26 mouse cellular contexts compared by ENCODE assay signal in genomic region chr6:41129906-41130305, GRCm38 (mm10).
DNase-seq lines count a peak whose midpoint lies in the region; ATAC-seq and TF ChIP-seq lines count a peak whose summit lies in the region.
"Had no signal": no experiment of that assay in that cellular context is flagged by ENCODE, and none has a peak within 500 bp of the region (broad histone marks: within the 10 kb centered on the region; RNA-seq: fewer than 3 reads in every experiment).

No protein-coding gene starts in this region.

- TF ChIP-seq CTCF in thymus, adult 2 months (IDR thresholded peaks at IDR 0.05; ENCODE audit: borderline replicate concordance, control insufficient read depth, extremely low read depth, insufficient read depth, low read length, poor library complexity), result no peak

- peak; percentile 57 for ATAC-seq in frontal cortex, adult (ENCODE audit: low TSS enrichment)
- peak; percentile 47 for ATAC-seq in CD4-positive, CD25-positive, alpha-beta regulatory T cell, adult 4 months
- ATAC-seq: forebrain, embryonic 14.5 days; forebrain, embryonic 16.5 days had no signal

- intact Hi-C loops in gastrocnemius, postnatal 36 days (cut with DNase I), result no loop called here

- peak overlapping the region; percentile 63; the same call in 1 of the 2 replicates for H3K27ac ChIP-seq in thymus, adult 2 months (ENCODE audit: control insufficient read depth, insufficient read depth, low read length)
- H3K27ac ChIP-seq: embryonic facial prominence, embryonic 13.5 days; embryonic facial prominence, embryonic 15.5 days; forebrain, embryonic 10.5 days; forebrain, embryonic 12.5 days had no signal

- H3K27me3 ChIP-seq in thymus, adult 2 months (ENCODE audit: control insufficient read depth, insufficient read depth, low read length), result no peaks in the 10 kb centered on the region
- H3K27me3 ChIP-seq: embryonic facial prominence, embryonic 13.5 days; embryonic facial prominence, embryonic 15.5 days; forebrain, embryonic 12.5 days had no signal

- TF ChIP-seq POLR2A in thymus, adult 2 months (IDR thresholded peaks at IDR 0.05; ENCODE audit: control insufficient read depth, extremely low read depth, insufficient read depth, low read length, poor library complexity), result no peak

- H3K4me1 ChIP-seq in thymus, adult 2 months (replicated peaks; ENCODE audit: control insufficient read depth, insufficient read depth, low read length), result 0 out of 2 replicates have a peak, but pooled peaks cover 2% of the 10 kb centered on the region
- H3K4me1 ChIP-seq: embryonic facial prominence, embryonic 13.5 days; embryonic facial prominence, embryonic 15.5 days; forebrain, embryonic 10.5 days; forebrain, embryonic 12.5 days had no signal

- H3K36me3 ChIP-seq in thymus, adult 2 months (ENCODE audit: control insufficient read depth, insufficient read depth, low read length), result no peaks in the 10 kb centered on the region
- H3K36me3 ChIP-seq: embryonic facial prominence, embryonic 13.5 days; embryonic facial prominence, embryonic 15.5 days; forebrain, embryonic 10.5 days; forebrain, embryonic 12.5 days had no signal

- DNase-seq in frontal cortex, postnatal 36 days (ENCODE audit: low spot score in 2 of 2), result no peak
- DNase-seq in thymus, adult 2 months, result no peak
- no peak for DNase-seq in thymus, postnatal 14 days
- DNase-seq in naive thymus-derived CD4-positive, alpha-beta T cell, adult 2 months (ENCODE audit: low read depth), result peak; percentile 25
- no peak for DNase-seq in kidney, adult 18-20 months
- no peak for DNase-seq in gastrocnemius, postnatal 36 days
- DNase-seq: adrenal gland, adult 2 months; adrenal gland, postnatal 10 days; adrenal gland, postnatal 25 days; B cell, adult 2 months; cerebellum, adult 11 months; cerebellum, adult 18-20 months; cerebellum, adult 8-10 months; cerebellum, adult 9-11 months; cerebellum, postnatal 14 days; cerebellum, postnatal 36 days; embryo, embryonic 11 days had no signal

- WGBS in thymus, adult 2 months, result 43% methylated on average over 4 of the region's 4 CpGs

- no peak overlapping the region for H3K4me3 ChIP-seq in thymus, adult 2 months (ENCODE audit: control insufficient read depth, insufficient read depth, low read length)
- H3K4me3 ChIP-seq: embryonic facial prominence, embryonic 13.5 days; embryonic facial prominence, embryonic 15.5 days; erythroblast, embryonic 14.5 days; forebrain, embryonic 10.5 days; forebrain, embryonic 12.5 days had no signal
